Mouse (Mus musculus): ENCODE data around the gene Nhlrc2. TPM values are rescaled to one million over a fixed set of nuclear protein-coding genes. Genes with fewer than 3 reads are reported as not detected.

The Nhlrc2 gene
- polyA plus RNA-seq, 1 experiment, result 6.9 TPM

GRCm38 (mm10) chr19:56627881-56628472 is 79.9 kb downstream of the Nhlrc2 start:
- Histone ChIP-seq H3K27me3 (ENCODE audit: control insufficient read depth, insufficient read depth, insufficient read length) (peaks cover under 1% of the 10 kb centered on the region), H3K36me3 (ENCODE audit: control insufficient read depth, insufficient read depth) (no peaks in the 10 kb centered on the region), H3K79me2 (ENCODE audit: control insufficient read depth, insufficient read depth) (no peaks in the 10 kb centered on the region), H3K4me2 (ENCODE audit: low read depth) (no peak overlapping the region), H3K4me3 (no peak overlapping the region), H3ac (ENCODE audit: control insufficient read depth, insufficient read length) (no peak overlapping the region)
- no peak for TF ChIP-seq CEBPB (IDR thresholded peaks at IDR 0.05; ENCODE audit: insufficient read depth, poor library complexity, severe bottlenecking)
- TF ChIP-seq POLR2AphosphoS2 (IDR thresholded peaks at IDR 0.05; ENCODE audit: insufficient read length, low read depth), result no peak
- no peak for TF ChIP-seq MYOD1 (IDR thresholded peaks at IDR 0.05; ENCODE audit: control insufficient read depth in 1 of 3, insufficient read length in 2 of 3, low read depth in 2 of 3)
- TF ChIP-seq MYOG (IDR thresholded peaks at IDR 0.05; ENCODE audit: control insufficient read depth in 1 of 3, insufficient read depth in 1 of 3, insufficient read length in 2 of 3, low read depth in 2 of 3), result no peak
- no peak for TF ChIP-seq POLR2A (IDR thresholded peaks at IDR 0.05; ENCODE audit: insufficient read length, low read depth)
- no peak for TF ChIP-seq MAX (IDR thresholded peaks at IDR 0.05; ENCODE audit: low read depth)
- TF ChIP-seq USF1 (IDR thresholded peaks at IDR 0.05; ENCODE audit: low read depth), result no peak
- TF ChIP-seq TCF12 (IDR thresholded peaks at IDR 0.05; ENCODE audit: insufficient read depth, poor library complexity, severe bottlenecking), result no peak
- no peak for TF ChIP-seq REST (IDR thresholded peaks at IDR 0.05; ENCODE audit: insufficient read depth, insufficient read length)
- no peak for TF ChIP-seq E2F4 (IDR thresholded peaks at IDR 0.05; ENCODE audit: insufficient read depth)
- no peak for TF ChIP-seq TCF3 (IDR thresholded peaks at IDR 0.05; ENCODE audit: insufficient read length, low read depth)

GRCm38 (mm10) chr19:56629647-56630046 is 81.6 kb downstream of the Nhlrc2 start:
- Histone ChIP-seq H3K79me2 (ENCODE audit: control insufficient read depth, insufficient read depth) (no peaks in the 10 kb centered on the region), H3ac (ENCODE audit: control insufficient read depth, insufficient read length) (no peak overlapping the region), H3K27me3 (ENCODE audit: control insufficient read depth, insufficient read depth, insufficient read length) (peaks cover 6% of the 10 kb centered on the region), H3K36me3 (ENCODE audit: control insufficient read depth, insufficient read depth) (no peaks in the 10 kb centered on the region), H3K4me2 (ENCODE audit: low read depth) (no peak overlapping the region), H3K4me3 (no peak overlapping the region)
- TF ChIP-seq MYOD1 (IDR thresholded peaks at IDR 0.05; ENCODE audit: control insufficient read depth in 1 of 3, insufficient read length in 2 of 3, low read depth in 2 of 3) (no peak), REST (IDR thresholded peaks at IDR 0.05; ENCODE audit: insufficient read depth, insufficient read length) (no peak), MYOG (IDR thresholded peaks at IDR 0.05; ENCODE audit: control insufficient read depth in 1 of 3, insufficient read depth in 1 of 3, insufficient read length in 2 of 3, low read depth in 2 of 3) (no peak)

GRCm38 (mm10) chr19:56631017-56631416 is 83.0 kb downstream of the Nhlrc2 start:
- no peak overlapping the region for H3K4me2 ChIP-seq (ENCODE audit: low read depth)
- no peak overlapping the region for H3ac ChIP-seq (ENCODE audit: control insufficient read depth, insufficient read length)
- TF ChIP-seq USF1 (IDR thresholded peaks at IDR 0.05; ENCODE audit: low read depth) (no peak), REST (IDR thresholded peaks at IDR 0.05; ENCODE audit: insufficient read depth, insufficient read length) (no peak), POLR2A (IDR thresholded peaks at IDR 0.05; ENCODE audit: insufficient read length, low read depth) (no peak), CEBPB (IDR thresholded peaks at IDR 0.05; ENCODE audit: insufficient read depth, poor library complexity, severe bottlenecking) (no peak), E2F4 (IDR thresholded peaks at IDR 0.05; ENCODE audit: insufficient read depth) (no peak), POLR2AphosphoS2 (IDR thresholded peaks at IDR 0.05; ENCODE audit: insufficient read length, low read depth) (no peak), MYOG (IDR thresholded peaks at IDR 0.05; ENCODE audit: control insufficient read depth in 1 of 3, insufficient read depth in 1 of 3, insufficient read length in 2 of 3, low read depth in 2 of 3) (no peak), MAX (IDR thresholded peaks at IDR 0.05; ENCODE audit: low read depth) (no peak), MYOD1 (IDR thresholded peaks at IDR 0.05; ENCODE audit: control insufficient read depth in 1 of 3, insufficient read length in 2 of 3, low read depth in 2 of 3) (no peak), SRF (IDR thresholded peaks at IDR 0.05; ENCODE audit: control insufficient read depth, insufficient read length, low read depth) (no peak)
- H3K36me3 ChIP-seq (ENCODE audit: control insufficient read depth, insufficient read depth), result no peaks in the 10 kb centered on the region
- H3K4me3 ChIP-seq, result no peak overlapping the region
- H3K79me2 ChIP-seq (ENCODE audit: control insufficient read depth, insufficient read depth), result no peaks in the 10 kb centered on the region
- peaks cover 6% of the 10 kb centered on the region for H3K27me3 ChIP-seq (ENCODE audit: control insufficient read depth, insufficient read depth, insufficient read length)

- H3K27me3 ChIP-seq (ENCODE audit: control insufficient read depth, insufficient read depth, insufficient read length), result peaks cover 9% of the 10 kb centered on the region
- H3K4me3 ChIP-seq, result no peak overlapping the region
- TF ChIP-seq SRF (IDR thresholded peaks at IDR 0.05; ENCODE audit: control insufficient read depth, insufficient read length, low read depth), result no peak
- no peak for TF ChIP-seq MYOD1 (IDR thresholded peaks at IDR 0.05; ENCODE audit: control insufficient read depth in 1 of 3, insufficient read length in 2 of 3, low read depth in 2 of 3)
- no peak for TF ChIP-seq REST (IDR thresholded peaks at IDR 0.05; ENCODE audit: insufficient read depth, insufficient read length)
- no peak for TF ChIP-seq USF1 (IDR thresholded peaks at IDR 0.05; ENCODE audit: low read depth)
- no peak for TF ChIP-seq MAX (IDR thresholded peaks at IDR 0.05; ENCODE audit: low read depth)
- TF ChIP-seq TCF3 (IDR thresholded peaks at IDR 0.05; ENCODE audit: insufficient read length, low read depth), result no peak
- no peak for TF ChIP-seq MYOG (IDR thresholded peaks at IDR 0.05; ENCODE audit: control insufficient read depth in 1 of 3, insufficient read depth in 1 of 3, insufficient read length in 2 of 3, low read depth in 2 of 3)
- TF ChIP-seq TCF12 (IDR thresholded peaks at IDR 0.05; ENCODE audit: insufficient read depth, poor library complexity, severe bottlenecking), result no peak
- no peak for TF ChIP-seq POLR2A (IDR thresholded peaks at IDR 0.05; ENCODE audit: insufficient read length, low read depth)
- no peak for TF ChIP-seq E2F4 (IDR thresholded peaks at IDR 0.05; ENCODE audit: insufficient read depth)
- TF ChIP-seq POLR2AphosphoS2 (IDR thresholded peaks at IDR 0.05; ENCODE audit: insufficient read length, low read depth), result no peak
- no peak overlapping the region for H3K4me2 ChIP-seq (ENCODE audit: low read depth)
- H3K36me3 ChIP-seq (ENCODE audit: control insufficient read depth, insufficient read depth), result no peaks in the 10 kb centered on the region
- no peak overlapping the region for H3ac ChIP-seq (ENCODE audit: control insufficient read depth, insufficient read length)
- no peaks in the 10 kb centered on the region for H3K79me2 ChIP-seq (ENCODE audit: control insufficient read depth, insufficient read depth)
Measured at GRCm38 (mm10) chr19:56631451-56631901, 83.4 kb downstream of the Nhlrc2 start.
